In the genomic region with DNA sequence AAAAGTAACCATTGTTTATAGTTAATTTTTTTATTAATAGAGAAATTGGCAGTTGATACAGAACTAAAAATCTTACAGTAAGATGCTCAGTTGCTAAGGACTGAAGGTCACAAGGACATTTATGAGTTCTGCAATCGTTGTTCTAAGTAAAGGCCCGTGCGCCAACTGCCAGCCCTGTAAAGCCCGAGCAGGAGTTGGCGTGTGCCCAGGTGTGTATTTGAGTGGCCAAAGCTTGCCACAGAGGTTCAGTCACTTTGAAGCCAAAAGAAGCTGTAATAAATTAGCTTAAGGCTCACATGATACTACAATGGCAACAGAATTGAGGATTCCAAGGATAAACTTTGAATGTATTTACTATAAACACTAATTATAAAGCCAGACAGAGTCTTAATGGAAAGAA, we compare ENCODE assay signal across 15 mouse cellular contexts.
"Had no signal": no experiment of that assay in that cellular context is flagged by ENCODE, and none has a peak within 500 bp of the region (broad histone marks: within the 10 kb centered on the region; RNA-seq: fewer than 3 reads in every experiment).

No protein-coding gene starts in this region.

- H3K27ac ChIP-seq: layer of hippocampus, adult 2 months; limb, embryonic 10.5 days; liver, embryonic 12.5 days; midbrain, embryonic 10.5 days; neural tube, embryonic 15.5 days had no signal

- H3K4me3 ChIP-seq: layer of hippocampus, adult 2 months; limb, embryonic 10.5 days; liver, embryonic 12.5 days; midbrain, embryonic 10.5 days; myocyte; neural tube, embryonic 15.5 days had no signal

- DNase-seq: kidney, postnatal 10 days; kidney, postnatal 4 days; lung, embryonic 14.5 days; lung, postnatal 10 days; lung, postnatal 4 days; midbrain, embryonic 14.5 days; right cerebral cortex, adult 18-20 months; right cerebral cortex, postnatal 25 days; thymus, postnatal 4 days had no signal
